Mouse (Mus musculus) lung, postnatal 0 days (tissue): Measurements from ENCODE around the gene Rgs7bp.

Experiments
- CTCF ChIP-seq: IDR thresholded peaks from 2 replicates; pipeline ENCODE4 v1.5.1; 2016; ENCODE audit warnings: antibody characterized with exemption, mild to moderate bottlenecking
- EP300 ChIP-seq: IDR thresholded peaks from 2 replicates; pipeline ENCODE4 v1.6.1; 2016; ENCODE audit warnings: antibody characterized with exemption, mild to moderate bottlenecking, control low read depth

- no peak for TF ChIP-seq CTCF
- no peak for TF ChIP-seq EP300
Measured at GRCm38 (mm10) chr13:105053618-105054017, 1.1 kb downstream of the Rgs7bp start.
